Mouse (Mus musculus) E14TG2a.4 (cell line): ENCODE data around the gene Macrod1.

ENCODE experiments used
- CTCF ChIP-seq: conservative IDR thresholded peaks from 2 replicates; pipeline ENCODE4 v1.5.1; 2014; ENCODE audit warnings: low read length
- NANOG ChIP-seq: IDR thresholded peaks from 2 replicates; pipeline ENCODE4 v1.6.1; 2014; ENCODE audit warnings: borderline replicate concordance, low read length, mixed read lengths

- TF ChIP-seq CTCF (no peak), NANOG (no peak)
Measured at GRCm38 (mm10) chr19:7041171-7041570, 15.4 kb upstream of the Macrod1 start.
